Mouse (Mus musculus): ENCODE measurements around the gene Cfap126.

- TF ChIP-seq CTCF (IDR thresholded peaks at IDR 0.05) = 0 out of 2 replicates have a peak, but pooled peaks have one; percentile 10
- no peak for TF ChIP-seq EP300 (IDR thresholded peaks at IDR 0.05)
Observed at GRCm38 (mm10) chr1:171129251-171129650, 15.5 kb downstream of the Cfap126 start.

Measured in lung, postnatal 0 days (tissue).